1 mouse cellular context compared by ENCODE assay signal in the genomic region with DNA sequence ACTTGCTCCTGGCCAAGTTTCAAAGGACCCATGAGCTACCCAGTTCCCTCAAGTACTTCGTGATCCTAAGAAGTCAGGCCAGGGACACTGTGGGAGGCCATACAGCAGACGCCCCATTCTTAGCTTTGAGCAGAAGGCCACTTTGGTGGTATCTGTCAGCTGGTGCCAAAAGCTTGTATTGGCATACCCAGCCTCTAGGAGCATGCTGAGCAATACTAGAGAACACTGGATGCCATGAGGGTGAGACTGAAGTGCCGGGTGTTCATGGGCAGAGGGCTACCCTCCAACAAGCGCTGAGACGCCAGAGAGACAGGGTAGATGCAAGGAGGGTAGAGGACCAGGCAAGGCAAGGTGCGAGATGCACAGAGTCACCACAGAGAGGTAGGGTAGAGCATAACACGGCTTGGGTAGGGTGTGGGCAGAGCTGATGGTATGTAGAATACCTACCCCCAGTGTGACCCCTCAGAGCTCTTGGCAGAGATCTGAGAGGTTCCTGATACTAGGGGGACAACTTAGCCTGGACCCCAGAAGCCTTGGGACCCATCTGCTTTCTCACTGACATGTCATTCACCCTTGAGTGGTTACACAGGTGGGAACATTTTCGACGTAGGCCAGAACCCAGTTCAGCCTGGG.
TF ChIP-seq lines count a peak whose summit lies in the region.

No protein-coding gene starts in this region.

TF ChIP-seq in MEL, 35 proteins besides CTCF, POLR2A, EP300 and RAD21 (continued from another document):
- no peak for TF ChIP-seq USF1 (IDR thresholded peaks at IDR 0.05; ENCODE audit: low read depth, low read length)
- no peak for TF ChIP-seq TCF12 (IDR thresholded peaks at IDR 0.05; ENCODE audit: low read depth, low read length)
- TF ChIP-seq GABPA (IDR thresholded peaks at IDR 0.05; ENCODE audit: low read depth, low read length), result no peak
- no peak for TF ChIP-seq MEF2A (IDR thresholded peaks at IDR 0.05; ENCODE audit: extremely low read depth, insufficient replicate concordance, low read depth, low read length, poor library complexity, severe bottlenecking)
- no peak for TF ChIP-seq USF2 (IDR thresholded peaks at IDR 0.05; ENCODE audit: borderline replicate concordance in 1 of 2, insufficient read depth in 1 of 2, low read depth in 1 of 2, low read length in 2 of 2)
TF ChIP-seq in MEL: peak in this region for 0.
